Mouse (Mus musculus) forebrain, postnatal 0 days (tissue): ENCODE data around the gene Slc6a16. TPM values are rescaled to one million over a fixed set of nuclear protein-coding genes. Genes with fewer than 3 reads are reported as not detected.
A peak's percentile ranks its signal among the peaks of the same experiment; 100 is the strongest.

Source experiments
- ATAC-seq: fragments of 200-750 bp; cut with Nextera tagmentation; 2 replicates; pipeline ENCODE4 v1.8.0; 2017; ENCODE audit warnings: mild to moderate bottlenecking, moderate library complexity
- DNase-seq: peaks from one replicate; pipeline ENCODE4 v3.0.0-alpha.2; 2015
- H3K27ac ChIP-seq: fragments of 300-500 bp; sonication (generic); 2 replicates; pipeline ENCODE4 v1.5.1; 2014; ENCODE audit warnings: low read depth, mild to moderate bottlenecking, antibody characterized with exemption, low read length, moderate library complexity, mixed read lengths
- H3K27me3 ChIP-seq: fragments of 300-500 bp; sonication (generic); 2 replicates; pipeline ENCODE4 v1.6.1; 2014; ENCODE audit warnings: mild to moderate bottlenecking, low read length, mixed read lengths; ENCODE audit not compliant: insufficient read depth
- H3K36me3 ChIP-seq: fragments of 300-500 bp; sonication (generic); 2 replicates; pipeline ENCODE4 v1.6.1; 2014; ENCODE audit warnings: mild to moderate bottlenecking, moderate library complexity; ENCODE audit not compliant: insufficient read depth
- H3K4me1 ChIP-seq: fragments of 300-500 bp; sonication (generic); 2 replicates; pipeline ENCODE4 v1.6.1; 2014; ENCODE audit warnings: antibody characterized with exemption; ENCODE audit not compliant: insufficient read depth
- H3K4me2 ChIP-seq: fragments of 300-500 bp; sonication (generic); 2 replicates; pipeline ENCODE4 v1.6.1; 2014; ENCODE audit warnings: low read depth, mild to moderate bottlenecking, moderate library complexity
- H3K4me3 ChIP-seq: fragments of 300-500 bp; sonication (generic); 2 replicates; pipeline ENCODE4 v1.5.1; 2014; ENCODE audit warnings: low read depth, low read length, mixed read lengths
- H3K9ac ChIP-seq: fragments of 300-500 bp; sonication (generic); 2 replicates; pipeline ENCODE4 v1.6.1; 2014; ENCODE audit warnings: mild to moderate bottlenecking
- H3K9me3 ChIP-seq: fragments of 300-500 bp; sonication (generic); 2 replicates; pipeline ENCODE4 v1.6.1; 2016; ENCODE audit warnings: low read length
- CTCF ChIP-seq: sonication (generic); IDR thresholded peaks from 2 replicates; pipeline ENCODE4 v1.5.1; 2016; ENCODE audit warnings: antibody characterized with exemption, control low read depth, low read depth
- WGBS: fragments of 180-500 bp; shearing (Covaris S2); extraction: QIAGEN DNeasy Blood & Tissue Kit; methylation state at CpG from one replicate; pipeline ENCODE4 v1.1.7; 2014; 5-methylcytosine and 5-hydroxymethylcytosine counted together
- polyA plus RNA-seq: library from polyadenylated mRNA; unstranded; fragments of >200 nt; fragmentation: Nextera tagmentation; extraction: Ambion mirVana; gene quantifications from 2 replicates; pipeline ENCODE4 v1.2.1, GENCODE M21; 2015
- total RNA-seq: library from RNA; depleted of rRNA; stranded (reverse); fragments of >200 nt; gene quantifications from 2 replicates; pipeline ENCODE4 v1.2.3, GENCODE M21; 2014

Gene Slc6a16
- total and polyA plus RNA-seq, 2 experiments from 2014 or later = 0.24 to 1.7 TPM

- Histone ChIP-seq H3K27ac (no peak overlapping the region), H3K36me3 (peaks cover 7% of the 10 kb centered on the region; the same call in 1 of the 2 replicates), H3K9me3 (no peaks in the 10 kb centered on the region), H3K9ac (no peak overlapping the region), H3K4me1 (0 out of 2 replicates have a peak, but pooled peaks cover 6% of the 10 kb centered on the region), H3K4me2 (no peak overlapping the region), H3K4me3 (no peak overlapping the region), H3K27me3 (no peaks in the 10 kb centered on the region)
- DNase-seq (no peak), ATAC-seq (no peak)
- WGBS = 86% methylated on average over 12 of the region's 12 CpGs
- no peak for TF ChIP-seq CTCF
Measured at GRCm38 (mm10) chr7:45231192-45231591, 9.7 kb upstream of the Slc6a16 start.

DNA sequence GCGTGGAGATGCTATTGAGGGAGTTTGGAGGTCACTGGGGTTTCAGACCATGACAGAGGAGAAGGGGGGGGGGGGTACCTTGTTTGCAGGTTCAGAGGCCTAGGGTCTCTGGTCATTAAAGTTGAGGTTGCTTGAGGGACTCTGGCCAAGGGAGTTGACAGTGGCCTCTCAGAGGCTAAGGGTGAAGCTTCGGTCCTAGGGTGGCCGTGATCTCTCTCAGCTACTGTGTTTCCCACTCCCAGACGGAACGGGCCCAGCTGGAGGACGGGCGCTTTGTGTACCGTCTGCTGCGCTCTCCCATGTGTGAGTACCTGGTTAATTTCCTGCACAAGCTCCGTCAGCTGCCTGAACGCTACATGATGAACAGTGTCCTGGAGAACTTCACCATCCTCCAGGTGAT is 8.9 kb upstream of the Slc6a16 start:
- no peak overlapping the region for H3K4me2 ChIP-seq
- no peak for TF ChIP-seq CTCF
- H3K4me1 ChIP-seq = 0 out of 2 replicates have a peak, but pooled peaks cover 6% of the 10 kb centered on the region
- H3K27me3 ChIP-seq = no peaks in the 10 kb centered on the region
- H3K9ac ChIP-seq = no peak overlapping the region
- WGBS = 88% methylated on average over 11 of the region's 11 CpGs
- H3K4me3 ChIP-seq = no peak overlapping the region
- H3K36me3 ChIP-seq = peaks cover 7% of the 10 kb centered on the region; the same call in 1 of the 2 replicates
- ATAC-seq (no peak), DNase-seq (no peak)
- no peaks in the 10 kb centered on the region for H3K9me3 ChIP-seq
- H3K27ac ChIP-seq = no peak overlapping the region

GRCm38 (mm10) chr7:45232716-45233465 is 8.0 kb upstream of the Slc6a16 start:
- DNase-seq = no peak
- no peak overlapping the region for H3K4me3 ChIP-seq
- no peak overlapping the region for H3K27ac ChIP-seq
- H3K27me3 ChIP-seq = no peaks in the 10 kb centered on the region
- peaks cover 7% of the 10 kb centered on the region; the same call in 1 of the 2 replicates for H3K36me3 ChIP-seq
- no peak for TF ChIP-seq CTCF
- 0 out of 2 replicates have a peak, but pooled peaks cover 6% of the 10 kb centered on the region for H3K4me1 ChIP-seq
- no peak overlapping the region for H3K4me2 ChIP-seq
- no peak for ATAC-seq
- no peak overlapping the region for H3K9ac ChIP-seq
- WGBS = 62% methylated on average over 13 of the region's 13 CpGs
- no peaks in the 10 kb centered on the region for H3K9me3 ChIP-seq

DNA sequence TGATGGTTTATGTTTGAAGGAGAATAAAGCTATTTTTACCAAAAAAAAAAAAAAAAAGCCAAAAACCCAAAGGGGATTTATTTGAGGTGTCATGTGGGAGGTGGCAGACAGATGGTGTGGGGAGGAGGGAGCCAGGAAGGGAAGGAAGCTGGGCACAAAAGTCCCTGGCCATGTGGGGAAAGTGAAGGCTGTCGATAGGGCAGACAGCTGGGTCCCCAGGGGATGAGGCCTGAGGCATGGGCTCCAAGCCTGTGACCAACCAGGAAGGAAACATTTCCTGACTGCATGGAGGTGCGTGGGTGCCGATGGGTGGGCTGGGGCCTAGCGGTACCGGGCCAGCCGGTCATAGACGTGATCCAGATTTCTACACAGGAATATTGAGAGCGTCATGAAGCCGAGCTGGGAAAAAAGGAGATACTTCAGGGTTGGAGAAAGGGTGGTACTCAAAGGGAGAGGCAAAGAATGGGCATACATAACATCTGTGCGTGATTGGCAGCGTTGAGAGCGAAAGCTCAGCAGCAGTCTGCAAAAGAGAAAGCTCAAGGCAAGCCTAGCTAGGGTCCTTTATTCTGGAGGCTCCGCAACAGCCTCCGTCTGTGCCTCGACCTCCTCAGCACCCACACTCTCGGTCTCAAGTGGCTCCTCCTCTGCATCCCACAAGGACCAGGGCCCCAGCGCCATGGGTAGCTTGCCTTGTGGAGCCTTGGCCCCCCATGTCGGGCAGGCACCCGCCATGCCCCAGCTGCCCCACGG is 7.1 kb upstream of the Slc6a16 start:
- Histone ChIP-seq H3K9me3 (no peaks in the 10 kb centered on the region), H3K36me3 (0 out of 2 replicates have a peak, but pooled peaks cover 4% of the 10 kb centered on the region), H3K4me1 (0 out of 2 replicates have a peak, but pooled peaks cover 6% of the 10 kb centered on the region), H3K27me3 (no peaks in the 10 kb centered on the region), H3K4me3 (no peak overlapping the region), H3K27ac (no peak overlapping the region), H3K9ac (0 out of 2 replicates have a peak overlapping the region, but pooled peaks have one; percentile 1), H3K4me2 (peak overlapping the region; percentile 27)
- DNase-seq (peak; percentile 41), ATAC-seq (peak; percentile 10)
- TF ChIP-seq CTCF = no peak
- 23% methylated on average over 20 of the region's 20 CpGs for WGBS

DNA sequence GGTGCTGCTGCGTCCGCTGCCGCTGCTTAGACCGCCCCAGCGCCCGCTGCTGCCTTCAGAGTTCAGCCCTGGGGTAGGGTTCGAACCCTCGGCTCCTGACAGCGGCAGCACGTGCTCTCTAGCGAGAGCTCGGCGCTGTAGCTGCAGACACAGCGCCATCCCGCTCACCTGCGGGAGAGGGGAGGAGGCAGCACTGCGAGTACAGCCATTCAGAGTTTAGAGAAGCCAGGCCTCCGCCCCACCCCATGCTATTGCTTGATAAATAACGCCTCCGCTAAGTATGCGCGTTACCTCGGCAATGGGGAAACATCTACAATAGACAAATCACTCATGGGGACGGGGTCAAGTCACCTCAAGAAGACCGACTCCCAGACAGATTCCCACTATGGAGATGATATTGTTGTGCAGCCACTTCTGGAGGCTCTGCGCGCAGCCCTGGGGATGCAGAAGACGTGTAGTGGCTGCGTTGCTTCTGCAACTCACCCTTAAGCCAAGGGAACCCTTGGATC is 6.5 kb upstream of the Slc6a16 start:
- no peak overlapping the region for H3K4me3 ChIP-seq
- ATAC-seq = peak; percentile 43; the same call in 1 of the 2 replicates

DNA sequence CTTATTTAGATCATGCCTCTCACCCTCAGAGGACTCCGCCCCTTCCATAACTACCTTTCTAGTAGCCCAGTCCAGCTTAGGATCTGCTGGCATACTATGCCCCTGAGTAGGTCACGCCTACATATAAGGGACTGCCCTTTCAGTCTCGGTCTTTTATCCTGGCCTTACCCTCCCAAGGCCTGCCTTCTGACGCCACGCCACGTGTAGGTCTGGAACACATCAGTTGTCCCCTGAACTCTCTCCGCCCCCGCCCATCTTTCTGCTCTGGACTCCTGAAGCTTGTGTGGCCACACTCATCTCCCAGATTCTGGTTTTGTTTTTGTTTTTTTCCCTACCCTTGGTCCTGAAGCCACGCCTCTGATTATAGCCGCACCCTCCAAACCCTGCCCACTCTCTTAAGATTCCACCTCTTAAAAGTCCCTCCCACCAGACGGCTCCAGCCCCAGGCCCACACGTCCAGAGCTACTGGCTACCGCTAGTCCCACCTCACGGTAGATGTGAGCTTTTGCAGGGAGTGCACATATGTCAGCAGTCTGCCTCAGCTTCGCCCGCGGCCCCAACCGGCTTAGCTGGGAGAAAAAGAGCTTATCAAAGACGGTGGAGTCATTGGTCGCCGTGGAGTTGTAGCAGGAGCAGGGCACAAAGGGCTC is 5.8 kb upstream of the Slc6a16 start:
- TF ChIP-seq CTCF = peak; percentile 9; the same call in 1 of the 2 replicates
- Histone ChIP-seq H3K4me1 (0 out of 2 replicates have a peak, but pooled peaks cover 6% of the 10 kb centered on the region), H3K4me2 (0 out of 2 replicates have a peak overlapping the region, but pooled peaks have one; percentile 27), H3K27ac (no peak overlapping the region), H3K36me3 (no peaks in the 10 kb centered on the region), H3K27me3 (no peaks in the 10 kb centered on the region), H3K4me3 (no peak overlapping the region), H3K9me3 (no peaks in the 10 kb centered on the region), H3K9ac (no peak overlapping the region)
- DNase-seq (peak; percentile 33), ATAC-seq (peak; percentile 74)
- 9% methylated on average over 21 of the region's 21 CpGs for WGBS

More for the DNA sequence above, 6.5 kb upstream of the Slc6a16 start:
- no peak for TF ChIP-seq CTCF
- 15% methylated on average over 29 of the region's 29 CpGs for WGBS
- Histone ChIP-seq H3K9ac (0 out of 2 replicates have a peak overlapping the region, but pooled peaks have one; percentile 1), H3K27me3 (no peaks in the 10 kb centered on the region), H3K9me3 (no peaks in the 10 kb centered on the region), H3K4me1 (0 out of 2 replicates have a peak, but pooled peaks cover 6% of the 10 kb centered on the region), H3K36me3 (0 out of 2 replicates have a peak, but pooled peaks cover 4% of the 10 kb centered on the region), H3K4me2 (peak overlapping the region; percentile 27), H3K27ac (no peak overlapping the region)
- DNase-seq = peak; percentile 37
